Mouse (Mus musculus): ENCODE data around the gene Ncln.

Gene Ncln

DNA sequence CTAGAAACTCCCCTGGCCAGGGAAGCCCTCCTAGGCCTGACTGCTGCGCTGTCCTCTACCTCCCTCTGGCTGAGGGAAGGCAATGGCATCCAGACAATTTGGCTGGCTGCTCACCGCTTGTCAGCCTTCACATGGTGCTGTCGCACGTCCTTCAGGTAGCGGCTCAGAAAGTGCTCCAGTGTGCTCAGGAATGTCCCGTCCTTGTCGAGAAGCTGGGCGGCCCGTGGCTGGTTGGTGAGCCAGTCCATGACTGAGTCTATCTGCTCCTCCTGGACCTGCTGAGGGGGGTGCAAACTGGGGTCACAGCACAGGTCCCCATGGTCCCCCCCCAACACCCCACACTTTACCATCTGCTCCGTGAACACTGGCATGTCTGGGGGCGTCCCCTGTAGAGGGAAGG is 8.1 kb downstream of the Ncln start:
- no peak for DNase-seq (ENCODE audit: low spot score)

- DNase-seq (ENCODE audit: low spot score), result no peak
Measured at GRCm38 (mm10) chr10:81486496-81486895, 9.7 kb downstream of the Ncln start.

- DNase-seq (ENCODE audit: low spot score), result no peak
Measured at GRCm38 (mm10) chr10:81485479-81486018, 10.6 kb downstream of the Ncln start.

DNA sequence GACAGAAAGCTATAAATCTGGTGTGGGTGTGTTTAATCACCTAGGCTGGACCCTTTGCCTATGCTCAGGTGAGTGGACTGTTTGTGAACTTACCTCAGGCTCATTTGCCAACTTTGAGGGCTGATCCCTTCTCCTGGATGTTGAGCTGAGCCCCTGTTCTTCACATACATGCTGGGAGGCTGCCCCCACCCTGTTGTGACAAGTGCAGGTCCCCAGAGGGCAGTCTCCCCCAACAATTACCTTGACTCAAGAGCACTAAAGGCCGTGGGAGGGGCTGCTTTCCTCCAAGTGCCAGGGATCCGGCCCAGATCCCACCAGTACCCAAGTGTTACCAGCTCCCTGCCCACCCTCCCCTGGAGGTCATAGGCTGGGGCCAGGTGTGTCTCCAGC is 11.1 kb downstream of the Ncln start:
- DNase-seq (ENCODE audit: low spot score), result no peak

GRCm38 (mm10) chr10:81484441-81485059 is 11.6 kb downstream of the Ncln start:
- no peak for DNase-seq (ENCODE audit: low spot score)

DNA sequence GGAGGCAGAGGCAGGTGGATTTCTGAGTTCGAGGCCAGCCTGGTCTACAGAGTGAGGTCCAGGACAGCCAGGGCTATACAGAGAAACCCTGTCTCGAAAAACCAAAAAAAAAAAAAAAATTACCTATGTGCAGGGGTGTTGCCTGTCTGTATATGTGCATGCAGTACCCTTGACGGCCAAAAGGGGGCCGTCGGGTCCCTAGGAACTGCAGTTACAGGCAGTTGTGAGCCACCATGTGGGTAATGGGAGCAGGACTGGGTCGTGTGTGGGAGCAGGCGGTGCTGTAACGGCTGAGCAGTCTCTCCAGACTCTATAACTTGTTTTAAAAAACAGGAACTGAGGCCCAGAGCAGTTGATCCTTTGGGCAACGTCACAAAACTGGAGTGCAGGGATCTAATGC is 12.2 kb downstream of the Ncln start:
- no peak for DNase-seq (ENCODE audit: low spot score)

DNA sequence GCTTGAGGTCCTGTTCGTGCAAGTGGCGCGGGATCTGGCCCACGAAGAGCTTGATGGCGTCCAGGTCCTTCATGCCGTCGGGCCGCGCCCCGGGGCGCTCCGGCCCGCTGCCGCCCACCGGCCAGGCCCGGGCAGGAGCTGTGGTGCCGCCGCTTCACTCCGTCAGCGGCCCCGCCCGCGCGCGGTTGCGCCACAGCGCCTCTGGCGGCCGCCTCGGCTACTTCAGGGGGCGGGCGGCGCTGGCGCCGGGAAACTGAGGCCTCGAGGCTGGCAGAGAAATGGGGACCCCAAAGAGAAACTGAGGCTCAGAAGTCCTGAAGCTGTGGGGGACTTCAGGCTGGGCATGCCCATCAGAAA is 13.7 kb downstream of the Ncln start, which contains the start of gene Celf5:
Celf5 (minus strand) TSS at position 177 of the 357 bp plus-strand sequence.
- DNase-seq (ENCODE audit: low spot score), result no peak

GRCm38 (mm10) chr10:81481605-81482532 is 14.3 kb downstream of the Ncln start:
- DNase-seq (ENCODE audit: low spot score), result no peak

GRCm38 (mm10) chr10:81474461-81474860 is 21.7 kb downstream of the Ncln start:
- no peak for DNase-seq (ENCODE audit: low spot score)

GRCm38 (mm10) chr10:81473003-81473451 is 23.2 kb downstream of the Ncln start:
- no peak for DNase-seq (ENCODE audit: low spot score)

DNA sequence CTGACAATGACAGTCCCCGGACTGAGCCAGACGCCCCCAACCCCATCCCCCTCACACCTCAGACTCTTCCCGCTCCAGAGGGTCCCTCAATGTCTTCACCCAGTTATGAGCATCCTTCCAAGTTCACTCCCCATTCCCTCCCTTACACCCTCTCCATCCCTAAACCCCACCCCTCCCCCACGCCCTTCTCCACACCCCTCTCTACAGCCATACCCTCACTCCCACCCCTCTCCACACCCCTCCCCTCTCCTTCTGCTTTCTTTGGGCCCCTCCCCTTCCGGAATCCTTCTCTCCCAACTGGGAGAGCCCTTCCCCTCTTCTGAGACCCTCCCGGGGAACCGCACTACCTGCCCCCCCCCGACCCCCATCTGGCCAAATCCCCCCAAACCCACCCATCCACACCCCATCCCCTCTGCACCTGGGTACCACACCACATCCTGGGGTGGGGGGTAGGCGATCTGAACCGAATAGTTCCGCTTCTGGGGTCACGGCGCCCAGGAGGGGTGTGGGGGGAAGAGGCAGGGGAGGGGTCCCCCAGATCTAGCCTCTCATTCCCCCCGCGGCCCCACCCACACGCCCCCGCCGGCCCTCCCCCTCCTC is 23.7 kb downstream of the Ncln start:
- DNase-seq (ENCODE audit: low spot score), result no peak

GRCm38 (mm10) chr10:81470454-81470853 is 25.7 kb downstream of the Ncln start:
- no peak for DNase-seq (ENCODE audit: low spot score)

- no peak for DNase-seq (ENCODE audit: low spot score)
Measured at GRCm38 (mm10) chr10:81469253-81469652, 26.9 kb downstream of the Ncln start.

DNA sequence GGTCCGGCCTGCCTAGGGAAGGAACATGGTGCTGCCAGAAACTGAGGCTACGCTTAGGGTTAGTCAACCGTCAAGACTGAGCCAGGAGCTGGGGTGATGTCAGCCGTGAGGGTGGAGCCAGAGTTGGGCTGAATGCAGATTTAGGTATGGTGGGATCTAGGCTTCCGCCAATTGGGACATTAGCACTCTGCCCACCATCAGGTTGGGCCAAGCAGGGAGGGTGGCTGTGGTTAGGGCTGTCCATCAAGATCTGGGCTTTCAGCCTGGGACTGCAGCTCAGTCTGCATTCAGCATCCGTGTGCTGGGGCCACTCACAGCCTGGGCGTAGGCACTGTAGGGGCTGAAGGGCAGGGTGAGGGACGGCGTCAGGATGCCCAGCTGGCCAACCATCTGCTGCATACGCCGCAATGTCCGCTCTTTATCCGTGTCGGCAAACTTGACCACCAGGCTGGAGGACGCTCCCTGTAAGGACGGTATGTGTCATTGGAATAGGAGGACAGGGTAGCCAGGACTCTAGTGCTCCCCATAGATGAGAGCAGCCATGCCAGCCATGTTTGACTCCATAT is 28.4 kb downstream of the Ncln start:
- DNase-seq (ENCODE audit: low spot score), result no peak

- DNase-seq (ENCODE audit: low spot score), result no peak
Measured at GRCm38 (mm10) chr10:81466881-81467280, 29.3 kb downstream of the Ncln start.

- no peak for DNase-seq (ENCODE audit: low spot score)
Measured at GRCm38 (mm10) chr10:81466066-81466465, 30.1 kb downstream of the Ncln start.

- DNase-seq (ENCODE audit: low spot score), result no peak
Measured at GRCm38 (mm10) chr10:81465265-81465645, 30.9 kb downstream of the Ncln start.

- DNase-seq (ENCODE audit: low spot score), result no peak
Measured at GRCm38 (mm10) chr10:81464405-81465264, 31.6 kb downstream of the Ncln start.

DNA sequence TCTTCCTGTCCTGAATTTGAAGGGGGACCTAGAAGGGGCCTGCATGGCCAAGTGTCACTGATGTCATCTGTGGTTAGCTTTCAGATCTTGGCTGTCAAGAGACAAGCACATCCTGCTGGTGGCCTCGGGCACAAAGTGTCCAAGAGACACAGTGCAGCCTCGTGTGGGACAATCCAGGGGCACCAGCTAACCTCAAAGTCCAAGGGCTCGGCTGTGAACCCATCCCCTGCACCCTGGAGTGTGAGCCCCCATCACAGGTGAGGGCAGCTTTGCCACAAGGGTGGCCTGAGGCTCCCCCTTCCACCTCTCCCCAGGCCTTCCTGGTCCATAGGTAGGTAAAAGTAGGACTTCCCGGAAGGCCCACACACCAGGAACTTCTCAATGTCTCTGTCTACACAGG is 32.7 kb downstream of the Ncln start:
- DNase-seq (ENCODE audit: low spot score), result no peak

GRCm38 (mm10) chr10:81462917-81463316 is 33.3 kb downstream of the Ncln start:
- no peak for DNase-seq (ENCODE audit: low spot score)

GRCm38 (mm10) chr10:81462415-81462804 is 33.8 kb downstream of the Ncln start:
- no peak for DNase-seq (ENCODE audit: low spot score)

Measured in adipocyte (in vitro differentiated cells).